Mouse (Mus musculus): ENCODE results near the gene Pctp. TPM values are rescaled to one million over a fixed set of nuclear protein-coding genes. Genes with fewer than 3 reads are reported as not detected.
A peak's percentile ranks its signal among the peaks of the same experiment; 100 is the strongest.

Gene Pctp
- total and polyA plus RNA-seq, 3 experiments = 24.6 to 31.8 (median 28.0) TPM

- Histone ChIP-seq H3K9ac (ENCODE audit: insufficient read depth, low read depth) (no peak overlapping the region), H3K27ac (ENCODE audit: insufficient read depth, low read depth) (no peak overlapping the region), H3K79me2 (replicated peaks; ENCODE audit: control insufficient read depth, extremely low read depth, insufficient read depth, poor library complexity, severe bottlenecking) (no peaks in the 10 kb centered on the region), H3K9me3 (replicated peaks; ENCODE audit: low read length) (peaks cover 4% of the 10 kb centered on the region), H3K4me1 (ENCODE audit: control insufficient read depth in 1 of 2, insufficient read depth in 2 of 2) (peaks cover 39 to 70% of the 10 kb centered on the region in 2 experiments), H3K4me3 (replicated peaks in 1 of 3; ENCODE audit: low read depth in 2 of 3, low read length in 2 of 3, poor library complexity in 1 of 3) (no peak overlapping the region), H3K36me3 (replicated peaks in 1 of 2; ENCODE audit: control insufficient read depth in 1 of 2, insufficient read depth in 1 of 2, low read length in 1 of 2) (peaks cover 0 to 8% of the 10 kb centered on the region in 2 experiments), H3K27me3 (replicated peaks) (no peaks in the 10 kb centered on the region), H3K4me2 (ENCODE audit: insufficient read depth, low read depth, poor library complexity, severe bottlenecking) (no peak overlapping the region)
- dilution Hi-C loops (cut with MboI; ENCODE audit: extremely low pct_ligation_motif_present, extremely low pct_unique_long_range_greater_than_20kb, low sequenced_read_pairs) (no loop called here), in situ Hi-C loops (cut with MboI; ENCODE audit: low pct_ligation_motif_present, low pct_unique_long_range_greater_than_20kb, low sequenced_read_pairs) (loop anchor here (25.0 kb wide), 1 partner anchor 632 kb away; no protein-coding TSS in a partner anchor)
- no peak for DNase-seq (ENCODE audit: extremely low read depth)
- TF ChIP-seq BHLHE40 (IDR thresholded peaks at IDR 0.05; ENCODE audit: low read depth, low read length) (no peak), E2F4 (IDR thresholded peaks at IDR 0.05; ENCODE audit: insufficient replicate concordance, low read depth, low read length) (no peak), MYC (IDR thresholded peaks at IDR 0.05; ENCODE audit: low read depth, low read length) (no peak), ZNF384 (IDR thresholded peaks at IDR 0.05; ENCODE audit: low read depth, low read length) (no peak), JUND (conservative IDR thresholded peaks at IDR 0.05; ENCODE audit: low read depth, low read length) (no peak), SMC3 (IDR thresholded peaks at IDR 0.05; ENCODE audit: low read depth, low read length) (no peak), MAZ (IDR thresholded peaks at IDR 0.05; ENCODE audit: low read depth, low read length) (no peak), RCOR1 (conservative IDR thresholded peaks at IDR 0.05; ENCODE audit: low read depth, low read length) (no peak), POLR2AphosphoS2 (IDR thresholded peaks at IDR 0.05; ENCODE audit: low read depth, low read length) (no peak), NELFE (IDR thresholded peaks at IDR 0.05; ENCODE audit: low read depth, low read length) (no peak), EP300 (IDR thresholded peaks at IDR 0.05; ENCODE audit: low read length) (no peak), TCF12 (IDR thresholded peaks at IDR 0.05; ENCODE audit: low read depth, low read length) (no peak), MAX (IDR thresholded peaks at IDR 0.05; ENCODE audit: low read length) (no peak), KAT2A (IDR thresholded peaks at IDR 0.05; ENCODE audit: insufficient replicate concordance, low read length) (no peak), ELF1 (IDR thresholded peaks at IDR 0.05; ENCODE audit: low read depth, low read length) (no peak), NRF1 (IDR thresholded peaks at IDR 0.05; ENCODE audit: low read depth, low read length) (no peak), GABPA (IDR thresholded peaks at IDR 0.05; ENCODE audit: insufficient replicate concordance, low read depth, low read length) (no peak), TBP (conservative IDR thresholded peaks at IDR 0.05; ENCODE audit: low read depth, low read length) (no peak), CTCF (conservative IDR thresholded peaks at IDR 0.05 in 1 of 2, IDR thresholded peaks at IDR 0.05 in 1 of 2; ENCODE audit: low read depth in 2 of 2, low read length in 2 of 2) (no peak)
Observed at GRCm38 (mm10) chr11:89980106-89980505, 22.6 kb downstream of the Pctp start.

GRCm38 (mm10) chr11:89978914-89979818 is 23.5 kb downstream of the Pctp start:
- no peaks in the 10 kb centered on the region for H3K27me3 ChIP-seq (replicated peaks)
- peak; percentile 35 for DNase-seq (ENCODE audit: extremely low read depth)
- H3K9ac ChIP-seq (ENCODE audit: insufficient read depth, low read depth) = peak overlapping the region; percentile 21
- no peaks in the 10 kb centered on the region for H3K79me2 ChIP-seq (replicated peaks; ENCODE audit: control insufficient read depth, extremely low read depth, insufficient read depth, poor library complexity, severe bottlenecking)
- dilution Hi-C loops (cut with MboI; ENCODE audit: extremely low pct_ligation_motif_present, extremely low pct_unique_long_range_greater_than_20kb, low sequenced_read_pairs) = no loop called here
- in situ Hi-C loops (cut with MboI; ENCODE audit: low pct_ligation_motif_present, low pct_unique_long_range_greater_than_20kb, low sequenced_read_pairs) = loop anchor here (25.0 kb wide), 1 partner anchor 633 kb away; no protein-coding TSS in a partner anchor
- peak overlapping the region; percentile 22; the same call in 1 of the 2 replicates for H3K27ac ChIP-seq (ENCODE audit: insufficient read depth, low read depth)
- peaks cover 0 to 5% of the 10 kb centered on the region in 2 experiments for H3K36me3 ChIP-seq (replicated peaks in 1 of 2; ENCODE audit: control insufficient read depth in 1 of 2, insufficient read depth in 1 of 2, low read length in 1 of 2)
- H3K4me1 ChIP-seq (ENCODE audit: control insufficient read depth in 1 of 2, insufficient read depth in 2 of 2) = peaks cover 33 to 61% of the 10 kb centered on the region in 2 experiments
- H3K4me3 ChIP-seq (replicated peaks in 1 of 3; ENCODE audit: low read depth in 2 of 3, low read length in 2 of 3, poor library complexity in 1 of 3) = peak overlapping the region in 1 of 3 experiments; percentile 29
- peak overlapping the region; percentile 70 for H3K4me2 ChIP-seq (ENCODE audit: insufficient read depth, low read depth, poor library complexity, severe bottlenecking)
- peaks cover 4% of the 10 kb centered on the region for H3K9me3 ChIP-seq (replicated peaks; ENCODE audit: low read length)
- TF ChIP-seq BHLHE40 (IDR thresholded peaks at IDR 0.05; ENCODE audit: low read depth, low read length) = peak; percentile 25; the same call in 1 of the 2 replicates
- no peak for TF ChIP-seq ELF1 (IDR thresholded peaks at IDR 0.05; ENCODE audit: low read depth, low read length)
- TF ChIP-seq EP300 (IDR thresholded peaks at IDR 0.05; ENCODE audit: low read length) = peak; percentile 47; the same call in 1 of the 2 replicates
- TF ChIP-seq POLR2A (IDR thresholded peaks at IDR 0.05; ENCODE audit: low read depth, low read length) = no peak
- TF ChIP-seq SIN3A (IDR thresholded peaks at IDR 0.05; ENCODE audit: low read length) = no peak
- TF ChIP-seq ZMIZ1 (IDR thresholded peaks at IDR 0.05; ENCODE audit: low read depth, low read length) = no peak
- TF ChIP-seq IRF4 (IDR thresholded peaks at IDR 0.05; ENCODE audit: low read depth, low read length) = peak; percentile 66; the same call in 1 of the 2 replicates
- TF ChIP-seq JUND (conservative IDR thresholded peaks at IDR 0.05; ENCODE audit: low read depth, low read length) = peak; percentile 54
- TF ChIP-seq KAT2A (IDR thresholded peaks at IDR 0.05; ENCODE audit: insufficient replicate concordance, low read length) = no peak
- TF ChIP-seq RCOR1 (conservative IDR thresholded peaks at IDR 0.05; ENCODE audit: low read depth, low read length) = no peak
- TF ChIP-seq MAX (IDR thresholded peaks at IDR 0.05; ENCODE audit: low read length) = peak; percentile 17; the same call in 1 of the 2 replicates
- 0 out of 2 replicates have a peak, but pooled peaks have one; percentile 18 for TF ChIP-seq MXI1 (IDR thresholded peaks at IDR 0.05; ENCODE audit: low read depth, low read length)
- no peak for TF ChIP-seq SMC3 (IDR thresholded peaks at IDR 0.05; ENCODE audit: low read depth, low read length)
- peak; percentile 27; the same call in 1 of the 2 replicates for TF ChIP-seq ZNF384 (IDR thresholded peaks at IDR 0.05; ENCODE audit: low read depth, low read length)
- no peak for TF ChIP-seq USF2 (conservative IDR thresholded peaks at IDR 0.05; ENCODE audit: low read depth, low read length)

All from CH12.LX (cell line).